Mouse (Mus musculus) frontal cortex, adult (tissue): Measurements from ENCODE around the gene Hist1h2ad.
A peak's percentile ranks its signal among the peaks of the same experiment; 100 is the strongest.
"Not testable (repeated sequence)": the region's sequence is repeated elsewhere in the genome, so short reads cannot be mapped to it uniquely, and the experiment has no call there.

Source experiments
- ATAC-seq: cut with Nextera tagmentation; 2 replicates; pipeline ENCODE4 v1.9.2; 2017; ENCODE audit warnings: mild to moderate bottlenecking, moderate library complexity, mixed read lengths; ENCODE audit not compliant: low TSS enrichment

The Hist1h2ad gene

DNA sequence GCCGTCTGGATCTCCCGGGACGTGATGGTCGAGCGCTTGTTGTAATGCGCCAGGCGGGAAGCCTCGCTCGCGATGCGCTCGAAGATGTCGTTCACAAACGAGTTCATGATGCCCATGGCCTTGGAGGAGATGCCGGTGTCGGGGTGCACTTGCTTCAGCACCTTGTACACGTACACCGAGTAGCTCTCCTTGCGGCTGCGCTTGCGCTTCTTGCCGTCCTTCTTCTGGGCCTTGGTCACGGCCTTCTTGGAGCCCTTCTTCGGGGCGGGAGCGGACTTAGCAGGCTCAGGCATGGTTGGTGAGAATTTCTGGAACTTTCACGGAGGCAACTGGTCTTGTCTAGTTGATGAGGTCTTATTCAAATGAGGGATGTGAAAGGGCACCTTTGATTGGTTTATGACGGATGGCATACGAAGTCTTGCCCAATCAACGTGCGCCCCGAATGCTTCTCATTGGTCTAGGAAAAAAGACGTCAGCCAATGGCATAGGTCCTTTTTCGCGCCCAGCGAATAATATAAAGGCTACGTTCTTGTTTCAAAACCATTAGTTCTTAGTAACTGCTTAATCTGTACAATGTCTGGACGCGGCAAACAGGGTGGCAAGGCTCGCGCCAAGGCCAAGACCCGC lies at the start of gene Hist1h2ad, which contains the start of gene Hist1h2bf:
TSS of gene Hist1h2ad (plus strand) at position 484 of the 627 bp plus-strand sequence.
TSS of gene Hist1h2bf (minus strand) at position 299 of the 627 bp plus-strand sequence.
- ATAC-seq = peak; percentile 93

DNA sequence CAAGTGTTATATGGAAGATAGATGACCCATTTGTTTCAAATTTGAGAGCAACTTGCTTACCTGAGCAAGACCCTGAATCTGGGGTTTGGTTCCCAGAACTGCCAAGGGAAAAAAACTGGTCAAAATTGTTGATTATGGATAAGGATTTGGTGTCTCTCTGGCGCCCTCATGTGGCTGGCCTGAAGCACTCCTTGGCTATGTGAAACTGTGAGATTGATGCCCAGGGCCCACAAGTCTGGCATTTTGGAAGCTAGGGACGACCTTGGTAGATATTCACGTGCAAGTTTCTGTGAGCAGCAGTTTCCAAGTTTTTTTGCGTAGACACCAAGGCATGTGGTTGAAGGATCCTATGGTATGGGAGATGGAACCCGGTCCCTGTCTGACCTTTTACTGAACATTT lies 49.5 kb upstream of the Hist1h2ad start:
- ATAC-seq = peak; percentile 48; the same call in 1 of the 2 replicates

DNA sequence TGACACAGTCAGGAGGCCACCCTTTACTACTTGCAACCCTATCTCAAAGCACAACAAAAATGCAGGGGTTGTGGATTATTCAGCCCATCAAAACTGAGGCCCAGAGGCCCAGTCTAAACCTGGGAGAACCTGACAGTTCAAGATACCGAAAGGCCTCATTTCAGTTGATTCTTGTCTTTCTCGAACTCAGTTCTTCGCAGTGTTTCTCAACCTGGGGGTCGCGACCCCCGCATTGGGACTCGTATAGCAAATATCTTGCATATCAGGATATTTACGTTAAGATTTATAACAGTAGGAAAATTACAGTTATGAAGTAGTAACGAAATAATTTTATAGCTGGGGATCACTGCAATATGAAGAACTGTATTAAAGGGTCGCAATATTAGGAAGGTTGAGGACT lies 48.3 kb upstream of the Hist1h2ad start:
- no peak for ATAC-seq

DNA sequence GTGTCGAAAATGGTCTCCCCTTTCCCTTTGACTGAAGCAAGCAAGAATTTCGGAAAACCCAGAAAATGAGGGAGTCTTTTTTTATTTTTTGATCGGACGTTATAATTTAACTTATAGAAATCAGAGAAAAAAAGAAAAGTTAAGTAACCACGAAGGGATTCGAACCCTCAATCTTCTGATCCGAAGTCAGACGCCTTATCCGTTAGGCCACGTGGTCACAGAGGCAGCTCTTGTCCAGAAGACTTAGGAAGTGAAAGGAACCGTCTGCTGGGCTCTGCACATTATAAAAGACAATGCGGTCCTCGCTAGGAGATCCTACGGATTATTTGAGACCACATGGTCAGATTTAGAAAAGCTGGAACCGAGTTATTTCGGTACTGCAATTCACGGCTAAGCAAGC lies 47.9 kb upstream of the Hist1h2ad start:
- ATAC-seq = peak; percentile 42

DNA sequence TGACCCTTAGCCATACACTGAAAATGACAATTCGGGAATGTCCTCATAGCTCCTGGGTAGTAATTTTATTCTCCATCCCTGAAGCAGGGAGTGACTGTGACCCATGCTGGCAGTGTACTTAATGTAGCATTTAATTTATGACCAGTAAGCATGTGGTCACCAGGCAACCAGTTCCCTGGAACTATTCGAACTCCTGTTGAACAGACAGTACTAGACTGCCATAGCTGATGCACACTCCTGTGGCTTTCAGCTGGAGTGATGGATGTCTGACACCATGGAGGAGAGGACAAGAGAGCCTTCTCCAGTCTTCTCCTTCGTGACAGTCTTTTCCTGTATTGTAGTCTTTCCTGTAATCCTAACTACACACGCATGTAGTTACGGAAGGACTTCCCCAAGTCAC lies 45.2 kb upstream of the Hist1h2ad start:
- ATAC-seq = no peak

DNA sequence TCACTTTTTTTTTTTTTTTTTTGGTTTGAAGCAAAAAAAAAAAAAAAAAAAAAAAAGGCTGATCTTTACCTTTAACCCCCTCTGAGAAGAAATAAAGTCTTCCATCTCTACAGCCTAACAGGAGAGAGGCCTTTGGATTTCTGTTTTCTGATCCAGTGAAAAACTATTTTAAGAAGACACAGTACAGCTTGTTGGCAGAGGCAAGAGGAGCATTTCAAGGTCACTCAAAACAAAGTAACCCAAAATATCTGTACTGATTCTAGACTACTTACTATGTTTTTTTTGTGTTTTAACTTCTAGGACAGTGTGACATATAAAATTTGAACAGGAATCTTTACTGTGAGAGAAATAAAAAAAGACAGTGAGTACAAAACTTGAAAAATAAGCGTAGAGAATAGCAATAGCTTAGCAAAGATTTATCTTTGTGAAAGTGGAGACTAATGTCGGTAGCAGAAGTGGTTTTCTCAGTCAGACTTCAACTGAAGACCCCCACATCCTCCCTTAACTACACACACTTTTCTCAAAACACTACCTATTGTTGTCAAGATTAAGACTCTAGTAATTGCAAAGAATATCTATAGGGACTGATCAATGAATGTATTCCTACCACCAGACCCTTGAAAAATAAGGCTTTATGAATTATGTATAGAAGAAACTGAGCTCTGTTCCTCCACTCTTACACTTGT lies 44.6 kb upstream of the Hist1h2ad start:
- ATAC-seq = no peak

DNA sequence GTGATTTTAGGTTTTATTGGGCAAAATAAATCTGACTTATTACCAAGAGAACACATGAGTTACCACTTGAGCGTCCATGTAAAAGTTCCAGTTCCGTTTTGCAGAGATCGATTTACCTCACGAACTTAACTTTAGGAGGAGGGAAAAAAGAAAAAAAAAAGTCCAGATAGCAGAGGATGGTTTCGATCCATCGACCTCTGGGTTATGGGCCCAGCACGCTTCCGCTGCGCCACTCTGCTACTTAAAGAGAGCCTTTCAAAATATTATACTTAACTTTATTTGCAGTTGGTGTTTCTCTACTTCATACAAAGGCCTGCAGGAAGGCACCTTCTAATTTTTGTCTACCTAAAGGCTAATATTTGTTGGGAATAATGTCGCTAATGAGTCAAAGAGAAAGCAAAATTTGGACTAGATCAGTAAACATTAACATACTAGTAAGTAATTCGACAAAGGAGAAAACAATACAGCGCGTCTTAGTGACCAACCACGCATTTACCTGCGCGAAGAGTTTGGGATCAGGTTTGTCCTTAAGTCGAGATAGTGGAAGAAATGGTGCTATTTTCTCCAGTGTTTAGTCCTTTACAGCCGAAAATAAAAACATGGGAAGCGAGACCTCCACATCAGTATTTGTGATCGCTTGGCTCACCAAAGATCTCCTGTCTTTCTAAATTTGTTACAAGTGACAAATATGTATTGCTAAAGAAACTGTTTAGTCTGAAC lies 43.8 kb upstream of the Hist1h2ad start:
- no peak for ATAC-seq

DNA sequence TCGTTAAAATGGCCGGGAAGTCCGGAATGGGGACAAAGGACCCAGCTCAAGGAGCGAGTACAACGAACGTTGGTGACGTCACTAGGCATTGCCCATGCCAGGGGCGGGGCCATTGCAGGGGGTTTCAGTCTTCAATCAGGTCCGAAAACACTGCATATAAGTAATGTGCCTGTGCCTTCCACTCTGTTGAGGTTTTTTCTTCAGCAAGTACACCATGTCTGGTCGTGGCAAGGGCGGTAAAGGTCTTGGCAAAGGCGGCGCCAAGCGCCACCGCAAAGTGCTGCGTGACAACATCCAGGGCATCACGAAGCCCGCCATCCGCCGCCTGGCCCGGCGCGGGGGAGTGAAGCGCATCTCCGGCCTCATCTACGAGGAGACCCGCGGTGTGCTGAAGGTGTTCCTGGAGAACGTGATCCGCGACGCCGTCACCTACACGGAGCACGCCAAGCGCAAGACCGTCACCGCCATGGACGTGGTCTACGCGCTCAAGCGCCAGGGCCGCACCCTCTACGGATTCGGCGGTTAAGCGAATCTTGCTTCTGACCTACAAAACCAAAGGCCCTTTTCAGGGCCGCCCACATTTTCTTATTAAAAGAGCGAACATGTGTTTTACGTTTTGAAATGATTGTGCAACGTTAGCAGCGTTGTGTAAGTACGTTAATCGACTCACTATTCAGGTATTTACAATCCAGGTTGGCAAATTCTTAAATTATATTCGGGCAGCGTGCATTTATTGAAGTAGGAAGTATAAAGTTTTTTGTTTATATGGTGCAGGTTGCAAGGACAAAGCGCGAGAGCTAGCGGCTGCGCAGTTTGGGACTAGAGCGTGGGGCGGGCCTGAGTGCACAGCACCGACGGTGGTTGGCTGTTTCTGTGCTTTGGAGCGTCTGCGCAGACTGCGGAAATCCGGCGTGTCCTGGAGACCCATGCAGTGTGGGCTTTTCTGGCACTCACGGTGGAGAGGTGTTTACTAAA lies 43.0 kb upstream of the Hist1h2ad start, which contains the start of gene Hist1h4h:
TSS of gene Hist1h4h (plus strand) at position 150 of the 975 bp plus-strand sequence.
- peak; percentile 78 for ATAC-seq

DNA sequence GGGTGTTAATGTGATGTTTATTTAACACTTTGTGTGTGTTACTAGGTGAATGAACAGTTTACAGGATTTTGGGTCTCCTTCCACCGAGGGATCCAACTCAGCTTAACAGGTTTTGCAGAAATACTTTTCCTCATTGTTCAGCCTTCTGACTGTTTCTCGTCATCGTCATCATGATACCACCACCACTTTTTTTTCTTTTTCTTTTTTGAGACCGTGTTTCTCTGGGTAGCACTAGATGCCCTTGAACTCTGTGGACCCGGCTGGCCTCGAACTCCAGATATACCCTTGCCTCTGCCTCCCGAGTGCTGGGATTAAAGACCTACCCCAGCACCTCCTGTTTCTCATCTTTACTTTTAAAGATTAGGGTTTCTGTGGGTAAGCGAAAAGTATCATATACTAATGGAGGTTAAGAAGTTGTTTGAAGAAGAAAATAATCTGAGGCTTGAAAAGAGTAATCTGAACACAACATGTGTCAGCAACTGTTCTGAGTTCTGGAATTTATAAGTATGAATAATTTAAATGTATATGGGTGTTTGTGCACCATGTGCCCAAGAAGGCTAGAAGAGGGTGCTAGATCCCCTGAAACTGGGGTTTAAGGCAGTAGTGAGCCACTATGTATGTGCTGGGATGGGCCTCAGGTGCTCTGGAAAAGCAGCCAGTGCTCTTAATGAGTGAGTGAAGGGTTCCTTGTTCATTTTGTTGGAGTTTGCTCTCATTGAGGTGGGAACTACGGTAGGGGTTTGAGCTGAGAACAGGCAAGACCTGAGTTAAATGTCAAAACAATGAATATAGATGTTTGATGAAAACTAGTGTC lies 41.7 kb upstream of the Hist1h2ad start:
- no peak for ATAC-seq

DNA sequence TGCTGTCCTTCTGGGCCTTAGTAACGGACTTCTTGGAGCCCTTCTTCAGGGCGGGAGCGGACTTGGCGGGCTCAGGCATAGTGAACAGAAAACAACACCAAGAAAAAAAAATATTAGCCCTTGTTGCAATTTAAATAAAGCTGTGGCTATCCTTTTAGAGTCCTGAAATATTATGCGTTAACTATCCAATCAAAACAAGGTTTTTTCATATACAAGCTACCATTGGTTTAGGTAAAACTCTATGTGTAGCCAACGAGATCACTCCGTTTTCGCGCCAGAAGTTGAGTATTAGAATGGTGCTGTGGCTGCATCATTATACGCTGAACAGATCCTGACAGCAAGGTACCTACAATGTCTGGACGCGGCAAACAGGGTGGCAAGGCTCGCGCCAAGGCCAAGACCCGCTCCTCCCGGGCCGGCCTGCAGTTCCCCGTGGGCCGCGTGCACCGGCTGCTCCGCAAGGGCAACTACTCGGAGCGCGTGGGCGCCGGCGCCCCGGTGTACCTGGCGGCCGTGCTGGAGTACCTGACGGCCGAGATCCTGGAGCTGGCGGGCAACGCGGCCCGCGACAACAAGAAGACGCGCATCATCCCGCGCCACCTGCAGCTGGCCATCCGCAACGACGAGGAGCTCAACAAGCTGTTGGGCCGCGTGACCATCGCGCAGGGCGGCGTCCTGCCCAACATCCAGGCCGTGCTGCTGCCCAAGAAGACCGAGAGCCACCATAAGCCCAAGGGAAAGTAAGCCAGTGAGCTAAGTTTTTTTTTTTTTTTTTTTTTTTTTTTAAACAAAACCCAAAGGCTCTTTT lies 40.4 kb upstream of the Hist1h2ad start, which contains the start of gene Hist1h2af:
TSS of gene Hist1h2af (plus strand) at position 347 of the 808 bp plus-strand sequence.
- ATAC-seq = peak; percentile 69

DNA sequence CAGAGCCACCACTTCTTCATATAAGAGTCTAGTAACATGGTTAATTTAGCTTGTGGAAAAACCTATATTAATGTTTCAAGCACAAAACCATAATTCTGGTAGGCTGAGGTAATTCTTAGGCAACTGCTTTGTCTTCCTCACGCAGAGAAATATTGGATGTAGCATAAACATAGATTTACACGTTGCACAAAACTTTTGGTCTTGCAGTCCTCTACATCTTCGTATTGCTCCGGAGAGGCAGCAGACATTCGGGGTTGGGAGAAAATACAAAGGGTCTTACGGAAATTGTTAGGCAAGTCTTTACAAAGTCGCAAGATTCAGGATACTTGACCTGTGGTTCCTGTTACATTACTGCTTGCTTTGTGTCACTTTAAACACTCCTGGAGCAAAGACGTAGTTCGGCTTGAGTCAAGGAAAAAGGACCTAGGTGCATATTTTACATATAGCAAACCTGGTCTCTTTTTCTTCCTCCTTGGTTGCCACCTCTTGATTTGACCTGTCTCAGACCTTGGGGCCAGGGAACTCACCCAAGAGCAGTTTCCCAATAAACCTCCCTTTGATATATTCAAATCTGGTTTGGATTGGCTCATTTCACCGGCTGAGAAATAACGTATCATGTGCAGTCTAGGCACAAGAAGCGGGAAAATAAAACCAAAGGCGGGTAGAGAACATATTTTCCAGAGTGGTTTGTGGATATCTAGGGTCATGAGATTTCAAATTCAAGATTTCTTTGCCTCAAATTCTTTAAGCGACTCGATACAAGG lies 39.6 kb upstream of the Hist1h2ad start:
- peak; percentile 45 for ATAC-seq

DNA sequence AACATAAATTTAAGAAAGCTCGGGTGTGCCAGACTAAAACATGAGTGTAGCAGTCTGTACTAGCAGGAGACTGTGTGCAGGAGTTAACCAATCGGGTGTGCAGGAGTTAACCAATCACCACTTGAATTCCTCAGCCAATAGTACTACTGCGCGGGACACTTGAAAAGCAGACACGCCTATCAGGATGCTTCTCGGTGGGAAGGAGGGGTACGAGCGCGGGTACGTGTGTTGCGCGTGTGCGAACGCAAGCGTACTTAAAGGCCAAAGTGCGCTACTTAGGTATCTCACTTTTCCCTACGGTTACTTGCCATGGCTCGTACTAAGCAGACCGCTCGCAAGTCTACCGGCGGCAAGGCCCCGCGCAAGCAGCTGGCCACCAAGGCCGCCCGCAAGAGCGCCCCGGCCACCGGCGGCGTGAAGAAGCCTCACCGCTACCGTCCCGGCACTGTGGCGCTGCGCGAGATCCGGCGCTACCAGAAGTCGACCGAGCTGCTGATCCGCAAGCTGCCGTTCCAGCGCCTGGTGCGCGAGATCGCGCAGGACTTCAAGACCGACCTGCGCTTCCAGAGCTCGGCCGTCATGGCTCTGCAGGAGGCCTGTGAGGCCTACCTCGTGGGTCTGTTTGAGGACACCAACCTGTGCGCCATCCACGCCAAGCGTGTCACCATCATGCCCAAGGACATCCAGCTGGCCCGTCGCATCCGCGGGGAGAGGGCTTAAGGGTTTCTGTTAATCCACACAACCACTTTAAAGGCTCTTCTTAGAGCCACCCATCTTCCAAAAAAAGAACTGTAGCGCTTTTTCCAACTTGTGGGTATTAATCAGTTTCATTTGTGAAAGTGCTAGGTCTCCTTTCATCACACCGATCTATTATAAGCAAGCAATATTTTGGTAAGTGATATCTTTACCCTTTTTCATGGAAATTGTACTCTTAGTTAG lies 38.8 kb upstream of the Hist1h2ad start, which contains the start of gene Hist1h3g:
TSS of gene Hist1h3g (plus strand) at position 286 of the 939 bp plus-strand sequence.
- ATAC-seq = peak; percentile 87

DNA sequence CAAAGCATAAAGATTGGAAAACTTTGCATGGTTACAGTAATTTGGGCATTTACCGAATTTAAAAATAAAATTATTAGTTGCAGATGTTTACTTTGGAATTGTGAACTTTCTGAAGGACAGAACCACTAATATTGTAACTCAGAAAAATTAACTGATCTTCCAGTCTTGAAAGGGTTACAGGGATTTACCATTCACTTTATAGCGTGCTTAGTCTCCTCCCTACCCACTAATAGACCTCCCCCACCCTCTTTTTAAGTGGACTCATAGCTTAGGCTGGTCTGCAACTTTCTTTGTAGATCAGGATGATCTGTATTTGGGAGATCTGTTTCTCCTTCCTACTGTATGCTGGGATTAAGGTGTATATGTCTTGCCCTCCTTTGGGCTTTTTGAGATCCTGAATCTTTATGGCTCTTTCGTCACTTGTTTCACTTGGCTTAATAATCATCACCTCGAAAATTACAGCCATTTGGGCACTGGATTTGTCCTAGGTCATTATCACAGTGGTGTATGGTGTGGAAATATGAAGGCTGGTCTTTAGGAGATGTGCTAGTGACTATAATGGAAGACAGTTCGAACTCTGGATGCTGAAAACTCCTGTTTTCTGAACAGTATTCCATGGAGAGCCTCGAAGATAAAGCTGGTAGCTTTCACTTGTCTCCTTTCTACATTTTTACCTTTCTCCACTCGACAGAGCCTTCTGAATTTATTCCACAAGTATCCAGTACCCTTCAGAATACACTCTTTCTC lies 37.9 kb upstream of the Hist1h2ad start:
- no peak for ATAC-seq

DNA sequence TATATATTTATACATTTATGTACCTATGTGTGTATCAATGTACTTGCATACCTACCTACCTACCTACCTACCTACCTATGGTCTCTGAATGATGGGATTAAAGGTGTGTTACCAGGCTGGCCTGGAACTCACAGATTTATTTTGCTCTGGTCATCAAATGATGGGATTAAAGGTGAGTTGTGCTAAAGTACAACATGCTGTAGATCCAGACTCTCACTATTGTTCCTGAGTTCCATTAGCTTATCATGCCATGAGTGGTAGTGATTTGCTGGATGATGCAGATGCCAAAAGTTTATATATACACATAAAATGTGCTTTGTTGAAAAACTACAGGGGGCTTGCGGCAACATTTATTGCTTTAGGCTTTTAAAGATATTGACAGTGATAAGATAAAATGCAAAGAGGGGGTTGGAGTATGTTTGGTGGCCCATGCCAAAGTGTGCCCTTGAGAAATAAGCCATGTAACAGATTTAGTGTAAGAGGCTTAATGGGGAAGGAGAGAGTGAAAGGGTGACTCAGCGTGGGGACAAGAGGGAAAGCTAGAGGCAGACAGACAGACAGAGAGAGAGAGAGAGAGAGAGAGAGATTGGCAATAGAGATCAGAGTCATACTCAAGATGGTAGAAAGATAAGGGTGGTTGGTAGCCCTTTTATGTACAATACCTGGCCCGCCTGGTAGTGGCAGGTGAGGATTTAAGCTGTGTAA lies 37.0 kb upstream of the Hist1h2ad start:
- ATAC-seq = no peak

DNA sequence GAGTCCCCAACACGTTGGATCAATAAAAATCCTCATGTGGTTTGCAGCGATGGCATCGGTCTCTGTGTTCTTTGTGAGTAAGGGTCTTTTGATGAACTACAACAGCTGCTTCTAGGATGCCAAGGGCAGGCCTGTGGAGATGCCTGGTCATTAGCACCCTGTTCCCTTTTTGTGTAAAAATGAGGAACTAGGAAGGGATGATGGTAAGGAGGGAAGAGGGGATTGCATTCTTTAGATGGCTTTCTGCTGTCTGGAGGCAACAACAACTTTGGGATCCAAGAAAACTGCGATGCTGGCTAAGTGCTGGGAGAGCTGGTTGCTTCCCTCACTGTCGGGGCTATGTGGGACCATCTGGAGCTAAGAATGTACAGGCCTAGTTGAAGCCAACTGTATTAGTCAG lies 35.9 kb upstream of the Hist1h2ad start:
- ATAC-seq = no peak

DNA sequence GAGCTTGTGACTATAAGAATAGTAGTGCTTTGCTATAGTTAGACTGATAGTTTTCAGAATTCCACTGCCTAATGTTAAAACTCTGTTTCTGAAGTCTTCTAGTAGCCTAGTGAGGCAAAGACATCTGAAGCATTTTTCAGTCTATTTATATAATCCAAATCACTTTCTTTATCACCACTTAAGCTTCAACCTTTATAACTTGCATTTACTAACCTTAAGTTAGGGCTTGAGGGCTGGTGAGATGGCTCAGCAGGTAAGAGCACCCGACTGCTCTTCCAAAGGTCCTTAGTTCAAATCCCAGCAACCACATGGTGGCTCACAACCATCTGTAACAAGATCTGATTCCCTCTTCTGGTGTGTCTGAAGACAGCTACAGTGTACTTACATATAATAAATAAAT lies 34.4 kb upstream of the Hist1h2ad start:
- ATAC-seq = not testable (repeated sequence)
